Mouse (Mus musculus): Measurements from ENCODE around the gene Hunk. TPM values are rescaled to one million over a fixed set of nuclear protein-coding genes. Genes with fewer than 3 reads are reported as not detected.
A peak's percentile ranks its signal among the peaks of the same experiment; 100 is the strongest.

The Hunk gene
- polyA plus RNA-seq, 1 experiment from 2014 or later: 6.7 TPM

GRCm38 (mm10) chr16:90418661-90419060, 32.8 kb downstream of the Hunk start:
- WGBS: 19% methylated on average over 12 of the region's 12 CpGs
- H3K36me3 ChIP-seq: 0 out of 2 replicates have a peak, but pooled peaks cover under 1% of the 10 kb centered on the region
- H3K4me3 ChIP-seq (replicated peaks): no peak overlapping the region
- H3K4me2 ChIP-seq: no peak overlapping the region
- peaks cover 36% of the 10 kb centered on the region for H3K4me1 ChIP-seq
- peak; percentile 36; the same call in 1 of the 2 replicates for ATAC-seq (ENCODE audit: insufficient read depth, low FRiP score, low read depth)
- no peak overlapping the region for H3K27ac ChIP-seq
- no peak overlapping the region for H3K9ac ChIP-seq
- no peaks in the 10 kb centered on the region for H3K9me3 ChIP-seq
- no peaks in the 10 kb centered on the region for H3K27me3 ChIP-seq (replicated peaks)

GRCm38 (mm10) chr16:90421145-90421544, 35.3 kb downstream of the Hunk start:
- Histone ChIP-seq H3K4me2 (no peak overlapping the region), H3K27me3 (replicated peaks) (no peaks in the 10 kb centered on the region), H3K27ac (peak overlapping the region; percentile 16; the same call in 1 of the 2 replicates), H3K4me3 (replicated peaks) (no peak overlapping the region), H3K9ac (no peak overlapping the region), H3K36me3 (no peaks in the 10 kb centered on the region), H3K9me3 (no peaks in the 10 kb centered on the region), H3K4me1 (peaks cover 49% of the 10 kb centered on the region)
- no peak for ATAC-seq (ENCODE audit: insufficient read depth, low FRiP score, low read depth)
- 26% methylated on average over 7 of the region's 7 CpGs for WGBS

GRCm38 (mm10) chr16:90421551-90421950, 35.7 kb downstream of the Hunk start:
- Histone ChIP-seq H3K4me1 (peaks cover 49% of the 10 kb centered on the region), H3K9ac (no peak overlapping the region), H3K4me3 (replicated peaks) (no peak overlapping the region), H3K27me3 (replicated peaks) (no peaks in the 10 kb centered on the region), H3K9me3 (no peaks in the 10 kb centered on the region), H3K36me3 (no peaks in the 10 kb centered on the region), H3K4me2 (no peak overlapping the region), H3K27ac (peak overlapping the region; percentile 16)
- no peak for ATAC-seq (ENCODE audit: insufficient read depth, low FRiP score, low read depth)
- WGBS: 31% methylated on average over 8 of the region's 8 CpGs

- H3K9ac ChIP-seq: no peak overlapping the region
- H3K36me3 ChIP-seq: no peaks in the 10 kb centered on the region
- WGBS: 40% methylated on average over 11 of the region's 11 CpGs
- peak overlapping the region; percentile 16 for H3K27ac ChIP-seq
- 0 out of 2 replicates have a peak, but pooled peaks have one; percentile 30 for ATAC-seq (ENCODE audit: insufficient read depth, low FRiP score, low read depth)
- peaks cover 49% of the 10 kb centered on the region for H3K4me1 ChIP-seq
- no peaks in the 10 kb centered on the region for H3K9me3 ChIP-seq
- H3K4me3 ChIP-seq (replicated peaks): no peak overlapping the region
- H3K27me3 ChIP-seq (replicated peaks): no peaks in the 10 kb centered on the region
- H3K4me2 ChIP-seq: peak overlapping the region; percentile 19
Observed at GRCm38 (mm10) chr16:90422108-90422529, 36.3 kb downstream of the Hunk start.

- WGBS: 46% methylated on average over 3 of the region's 3 CpGs
- Histone ChIP-seq H3K4me1 (peaks cover 44% of the 10 kb centered on the region), H3K36me3 (no peaks in the 10 kb centered on the region), H3K9me3 (no peaks in the 10 kb centered on the region), H3K27me3 (replicated peaks) (no peaks in the 10 kb centered on the region), H3K4me3 (replicated peaks) (no peak overlapping the region), H3K27ac (0 out of 2 replicates have a peak overlapping the region, but pooled peaks have one; percentile 7), H3K9ac (no peak overlapping the region), H3K4me2 (no peak overlapping the region)
- peak; percentile 73 for ATAC-seq (ENCODE audit: insufficient read depth, low FRiP score, low read depth)
Observed at GRCm38 (mm10) chr16:90423898-90424297, 38.1 kb downstream of the Hunk start.

- Histone ChIP-seq H3K36me3 (no peaks in the 10 kb centered on the region), H3K27me3 (replicated peaks) (no peaks in the 10 kb centered on the region), H3K9ac (no peak overlapping the region), H3K9me3 (no peaks in the 10 kb centered on the region), H3K4me1 (peaks cover 43% of the 10 kb centered on the region), H3K4me3 (replicated peaks) (no peak overlapping the region), H3K4me2 (no peak overlapping the region), H3K27ac (no peak overlapping the region)
- ATAC-seq (ENCODE audit: insufficient read depth, low FRiP score, low read depth): no peak
- WGBS: 25% methylated on average over 9 of the region's 9 CpGs
Observed at GRCm38 (mm10) chr16:90424391-90424790, 38.6 kb downstream of the Hunk start.

- H3K4me3 ChIP-seq (replicated peaks): no peak overlapping the region
- H3K27me3 ChIP-seq (replicated peaks): no peaks in the 10 kb centered on the region
- no peak overlapping the region for H3K27ac ChIP-seq
- no peaks in the 10 kb centered on the region for H3K9me3 ChIP-seq
- no peaks in the 10 kb centered on the region for H3K36me3 ChIP-seq
- no peak overlapping the region for H3K9ac ChIP-seq
- H3K4me2 ChIP-seq: no peak overlapping the region
- ATAC-seq (ENCODE audit: insufficient read depth, low FRiP score, low read depth): no peak
- H3K4me1 ChIP-seq: peaks cover 33% of the 10 kb centered on the region
- WGBS: 90% methylated on average over 5 of the region's 5 CpGs
Observed at GRCm38 (mm10) chr16:90426234-90426633, 40.4 kb downstream of the Hunk start.

GRCm38 (mm10) chr16:90427838-90428630, 42.2 kb downstream of the Hunk start:
- H3K36me3 ChIP-seq: peaks cover 5% of the 10 kb centered on the region
- no peak for ATAC-seq (ENCODE audit: insufficient read depth, low FRiP score, low read depth)
- no peaks in the 10 kb centered on the region for H3K9me3 ChIP-seq
- H3K4me1 ChIP-seq: peaks cover 19% of the 10 kb centered on the region
- 92% methylated on average over 8 of the region's 8 CpGs for WGBS
- H3K27me3 ChIP-seq (replicated peaks): no peaks in the 10 kb centered on the region
- no peak overlapping the region for H3K4me3 ChIP-seq (replicated peaks)
- H3K4me2 ChIP-seq: no peak overlapping the region
- no peak overlapping the region for H3K9ac ChIP-seq
- no peak overlapping the region for H3K27ac ChIP-seq

GRCm38 (mm10) chr16:90433551-90433950, 47.7 kb downstream of the Hunk start:
- Histone ChIP-seq H3K27me3 (replicated peaks) (no peaks in the 10 kb centered on the region), H3K4me1 (no peaks in the 10 kb centered on the region; the same call in 1 of the 2 replicates), H3K9ac (no peak overlapping the region), H3K4me3 (replicated peaks) (no peak overlapping the region), H3K27ac (no peak overlapping the region), H3K36me3 (peaks cover 14% of the 10 kb centered on the region), H3K4me2 (no peak overlapping the region), H3K9me3 (no peaks in the 10 kb centered on the region)
- 92% methylated on average over 12 of the region's 12 CpGs for WGBS
- no peak for ATAC-seq (ENCODE audit: insufficient read depth, low FRiP score, low read depth)

GRCm38 (mm10) chr16:90435231-90435630, 49.4 kb downstream of the Hunk start:
- ATAC-seq (ENCODE audit: insufficient read depth, low FRiP score, low read depth): no peak
- no peak overlapping the region for H3K27ac ChIP-seq

GRCm38 (mm10) chr16:90437276-90437675, 51.5 kb downstream of the Hunk start:
- H3K36me3 ChIP-seq: peaks cover 14% of the 10 kb centered on the region
- H3K9ac ChIP-seq: no peak overlapping the region
- H3K4me3 ChIP-seq (replicated peaks): no peak overlapping the region
- no peak overlapping the region for H3K27ac ChIP-seq
- no peak for ATAC-seq (ENCODE audit: insufficient read depth, low FRiP score, low read depth)
- no peaks in the 10 kb centered on the region for H3K27me3 ChIP-seq (replicated peaks)
- H3K4me2 ChIP-seq: no peak overlapping the region
- no peaks in the 10 kb centered on the region for H3K9me3 ChIP-seq
- no peaks in the 10 kb centered on the region; the same call in 1 of the 2 replicates for H3K4me1 ChIP-seq
- 39% methylated on average over 5 of the region's 5 CpGs for WGBS

More at GRCm38 (mm10) chr16:90435231-90435630, 49.4 kb downstream of the Hunk start:
- Histone ChIP-seq H3K9me3 (no peaks in the 10 kb centered on the region), H3K27me3 (replicated peaks) (no peaks in the 10 kb centered on the region), H3K9ac (no peak overlapping the region), H3K4me2 (no peak overlapping the region), H3K36me3 (peaks cover 14% of the 10 kb centered on the region), H3K4me3 (replicated peaks) (no peak overlapping the region), H3K4me1 (no peaks in the 10 kb centered on the region; the same call in 1 of the 2 replicates)
- WGBS: 66% methylated on average over 4 of the region's 4 CpGs

- no peak overlapping the region for H3K4me3 ChIP-seq (replicated peaks)
- H3K27ac ChIP-seq: no peak overlapping the region
- H3K36me3 ChIP-seq: no peaks in the 10 kb centered on the region
- H3K27me3 ChIP-seq (replicated peaks): no peaks in the 10 kb centered on the region
- no peak for ATAC-seq (ENCODE audit: insufficient read depth, low FRiP score, low read depth)
- H3K9ac ChIP-seq: no peak overlapping the region
- H3K9me3 ChIP-seq: no peaks in the 10 kb centered on the region
- WGBS: 71% methylated on average over 6 of the region's 6 CpGs
- no peaks in the 10 kb centered on the region; the same call in 1 of the 2 replicates for H3K4me1 ChIP-seq
- no peak overlapping the region for H3K4me2 ChIP-seq
Observed at GRCm38 (mm10) chr16:90439493-90439892, 53.7 kb downstream of the Hunk start.

All from stomach, embryonic 15.5 days (tissue).